In the genomic region with DNA sequence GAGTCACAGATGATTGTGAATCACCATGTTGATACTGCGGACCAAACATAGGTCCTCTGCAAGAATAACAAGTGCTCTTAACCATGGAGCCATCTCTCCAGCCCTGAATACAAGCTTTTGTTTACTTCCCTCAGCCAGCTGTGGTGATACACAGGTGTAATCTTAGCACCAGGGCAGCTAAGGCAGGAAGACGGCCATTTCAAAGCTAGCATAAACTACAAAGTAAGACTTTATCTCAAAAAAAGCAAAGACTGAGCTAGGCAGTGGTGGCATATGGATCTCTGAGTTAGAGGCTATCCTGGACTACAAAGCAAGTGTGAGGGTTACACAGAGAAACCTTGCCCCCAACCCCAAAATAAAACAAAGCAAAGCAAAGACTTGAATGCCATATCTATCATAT, we compare ENCODE assay signal across 22 mouse cellular contexts.
"Had no signal": no experiment of that assay in that cellular context is flagged by ENCODE, and none has a peak within 500 bp of the region (broad histone marks: within the 10 kb centered on the region; RNA-seq: fewer than 3 reads in every experiment).

No protein-coding gene starts in this region.

- DNase-seq: kidney, adult 18-20 months; kidney, postnatal 25 days; layer of hippocampus, adult 9-11 months; liver; lung, adult 18-20 months; lung, postnatal 10 days; lung, postnatal 36 days; midbrain, embryonic 14.5 days; right cerebral cortex, adult 18-20 months; right cerebral cortex, postnatal 14 days had no signal

- H3K36me3 ChIP-seq: intestine, embryonic 15.5 days had no signal

- H3K4me3 ChIP-seq: intestine, embryonic 15.5 days; layer of hippocampus, adult 2 months; limb, embryonic 10.5 days; limb, embryonic 13.5 days; liver, embryonic 12.5 days; liver, embryonic 15.5 days; lung, embryonic 15.5 days; megakaryocyte, embryonic 14.5 days; neural tube, embryonic 12.5 days; neural tube, embryonic 15.5 days had no signal

- H3K9me3 ChIP-seq: intestine, embryonic 15.5 days; limb, embryonic 10.5 days; limb, embryonic 13.5 days; liver, embryonic 12.5 days; liver, embryonic 15.5 days; lung, embryonic 15.5 days; megakaryocyte, embryonic 14.5 days; neural tube, embryonic 12.5 days; neural tube, embryonic 15.5 days had no signal

- H3K4me2 ChIP-seq: intestine, embryonic 15.5 days; limb, embryonic 13.5 days; liver, embryonic 12.5 days; liver, embryonic 15.5 days; lung, embryonic 15.5 days; midbrain, embryonic 11.5 days; neural tube, embryonic 12.5 days; neural tube, embryonic 15.5 days had no signal

- H3K27ac ChIP-seq: intestine, embryonic 15.5 days; kidney, postnatal 0 days; layer of hippocampus, adult 2 months; limb, embryonic 10.5 days; limb, embryonic 13.5 days; liver, embryonic 12.5 days; liver, embryonic 15.5 days; lung, embryonic 15.5 days; neural tube, embryonic 12.5 days; neural tube, embryonic 15.5 days had no signal

- H3K9ac ChIP-seq: intestine, embryonic 15.5 days; limb, embryonic 13.5 days; liver, embryonic 12.5 days; liver, embryonic 15.5 days; lung, embryonic 15.5 days; neural tube, embryonic 12.5 days; neural tube, embryonic 15.5 days had no signal

- H3K27me3 ChIP-seq: intestine, embryonic 15.5 days; limb, embryonic 13.5 days; liver, embryonic 12.5 days; liver, embryonic 15.5 days; lung, embryonic 15.5 days; megakaryocyte, embryonic 14.5 days; neural tube, embryonic 12.5 days; neural tube, embryonic 15.5 days had no signal

- H3K4me1 ChIP-seq: limb, embryonic 10.5 days; lung, embryonic 15.5 days had no signal

- ATAC-seq: intestine, embryonic 15.5 days; liver, embryonic 12.5 days had no signal
